Mouse (Mus musculus) liver, adult 2 months (tissue): ENCODE results near the gene Acss2.

ENCODE experiments used
- CTCF ChIP-seq: fragments of 200-500 bp; IDR thresholded peaks from 2 replicates; pipeline ENCODE4 v1.5.1; 2011; ENCODE audit warnings: low read depth, low read length, control low read depth
- POLR2A ChIP-seq: fragments of 200-500 bp; IDR thresholded peaks from 2 replicates; pipeline ENCODE4 v1.6.1; 2011; ENCODE audit warnings: low read length, control low read depth; ENCODE audit not compliant: insufficient read depth; ENCODE audit errors: extremely low read depth

GRCm38 (mm10) chr2:155585486-155585885 is 67.7 kb downstream of the Acss2 start:
- TF ChIP-seq CTCF (no peak), POLR2A (no peak)
